8 mouse cellular contexts compared by ENCODE assay signal in the genomic region with DNA sequence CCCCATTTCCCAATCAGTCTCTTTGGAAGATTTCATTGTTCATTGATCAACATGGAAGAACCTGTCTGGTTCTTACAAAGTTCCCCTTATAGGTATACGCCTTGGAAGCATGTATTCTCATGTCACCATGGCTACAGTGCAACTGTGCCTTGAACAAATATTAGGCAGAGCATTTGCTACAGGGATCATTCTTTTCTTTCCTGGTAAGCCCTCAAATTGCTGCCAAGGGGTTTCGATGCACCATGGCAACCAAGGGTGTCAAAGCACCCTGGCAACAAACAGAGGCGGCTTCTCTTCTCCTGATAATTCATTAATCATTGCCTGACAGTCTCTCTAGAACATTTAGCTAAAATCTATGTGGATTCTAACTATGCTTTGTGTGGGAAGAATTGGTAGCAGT. TPM values are rescaled to one million over a fixed set of nuclear protein-coding genes. Genes with fewer than 3 reads are reported as not detected.
A peak's percentile ranks its signal among the peaks of the same experiment; 100 is the strongest.
DNase-seq lines count a peak whose midpoint lies in the region; ATAC-seq and TF ChIP-seq lines count a peak whose summit lies in the region.

No protein-coding gene starts in this region.

- peak; percentile 55 for DNase-seq in brain, embryonic 18.5 days (ENCODE audit: low read depth, low spot score)
- DNase-seq in embryonic facial prominence, embryonic 10.5 days (ENCODE audit: low spot score), result peak; percentile 19
- peak; percentile 65 to 80 for DNase-seq in layer of hippocampus, adult 18-20 months (ENCODE audit: low spot score in 2 of 2)
- peak; percentile 85 for DNase-seq in midbrain, postnatal 0 days (ENCODE audit: low spot score)
- DNase-seq in liver, postnatal 0 days, result no peak
- DNase-seq in urinary bladder, postnatal 36 days (ENCODE audit: low spot score in 2 of 2), result no peak
- no peak for DNase-seq in adrenal gland, postnatal 14 days

- no peak overlapping the region for H3K4me2 ChIP-seq in midbrain, postnatal 0 days (ENCODE audit: low read depth, low read length, poor library complexity, severe bottlenecking)
- H3K4me2 ChIP-seq in liver, postnatal 0 days (ENCODE audit: low read depth, low read length), result no peak overlapping the region

- 53% methylated on average over 3 of the region's 3 CpGs for WGBS in embryonic facial prominence, embryonic 10.5 days
- 8% methylated on average over 3 of the region's 3 CpGs for WGBS in midbrain, postnatal 0 days
- 47% methylated on average over 3 of the region's 3 CpGs for WGBS in liver, postnatal 0 days (ENCODE audit: insufficient replicate concordance)

- peak; percentile 82 for ATAC-seq in midbrain, postnatal 0 days (ENCODE audit: low FRiP score)
- ATAC-seq in megakaryocyte, adult 5-6 weeks (ENCODE audit: poor library complexity, severe bottlenecking), result no peak
- ATAC-seq in liver, postnatal 0 days, result no peak

- H3K4me3 ChIP-seq in embryonic facial prominence, embryonic 10.5 days, result no peak overlapping the region
- H3K4me3 ChIP-seq in midbrain, postnatal 0 days (ENCODE audit: low read depth, low read length), result no peak overlapping the region
- H3K4me3 ChIP-seq in liver, postnatal 0 days (ENCODE audit: low read depth, low read length), result no peak overlapping the region

- no peak for TF ChIP-seq EP300 in liver, postnatal 0 days (IDR thresholded peaks at IDR 0.05; ENCODE audit: low read depth)

- H3K9ac ChIP-seq in midbrain, postnatal 0 days (replicated peaks; ENCODE audit: low read length, poor library complexity, severe bottlenecking), result no peak overlapping the region
- H3K9ac ChIP-seq in liver, postnatal 0 days (replicated peaks), result no peak overlapping the region

- no peaks in the 10 kb centered on the region for H3K36me3 ChIP-seq in embryonic facial prominence, embryonic 10.5 days (replicated peaks)
- H3K36me3 ChIP-seq in midbrain, postnatal 0 days (ENCODE audit: insufficient read depth, low read length), result no peaks in the 10 kb centered on the region
- no peaks in the 10 kb centered on the region for H3K36me3 ChIP-seq in liver, postnatal 0 days (replicated peaks; ENCODE audit: insufficient read depth, low read length)

- H3K27ac ChIP-seq in embryonic facial prominence, embryonic 10.5 days (replicated peaks), result no peak overlapping the region
- H3K27ac ChIP-seq in midbrain, postnatal 0 days (ENCODE audit: low read depth, low read length), result peak overlapping the region; percentile 55
- no peak overlapping the region for H3K27ac ChIP-seq in liver, postnatal 0 days (ENCODE audit: low read depth)

- H3K27me3 ChIP-seq in embryonic facial prominence, embryonic 10.5 days (replicated peaks; ENCODE audit: low read depth, poor library complexity, severe bottlenecking), result no peaks in the 10 kb centered on the region
- no peaks in the 10 kb centered on the region for H3K27me3 ChIP-seq in midbrain, postnatal 0 days (ENCODE audit: insufficient read depth, low read length)
- H3K27me3 ChIP-seq in liver, postnatal 0 days (ENCODE audit: insufficient read depth, low read length), result no peaks in the 10 kb centered on the region

- H3K4me1 ChIP-seq in embryonic facial prominence, embryonic 10.5 days, result no peaks in the 10 kb centered on the region
- peaks cover 3% of the 10 kb centered on the region; the same call in 1 of the 2 replicates for H3K4me1 ChIP-seq in midbrain, postnatal 0 days (ENCODE audit: insufficient read depth, low read length)
- H3K4me1 ChIP-seq in liver, postnatal 0 days (ENCODE audit: insufficient read depth), result no peaks in the 10 kb centered on the region

- no peak for TF ChIP-seq CTCF in midbrain, postnatal 0 days (IDR thresholded peaks at IDR 0.05)
- TF ChIP-seq CTCF in liver, postnatal 0 days (IDR thresholded peaks at IDR 0.05; ENCODE audit: low read depth), result no peak

- H3K9me3 ChIP-seq in embryonic facial prominence, embryonic 10.5 days, result no peaks in the 10 kb centered on the region
- H3K9me3 ChIP-seq in midbrain, postnatal 0 days (ENCODE audit: low read length), result no peaks in the 10 kb centered on the region
- H3K9me3 ChIP-seq in liver, postnatal 0 days (ENCODE audit: low read length), result no peaks in the 10 kb centered on the region

RNA-seq across cellular contexts. Expression of a gene that starts 28.3 kb away (rescaled TPM):
- polyA plus RNA-seq in embryonic facial prominence, embryonic 10.5 days (2016; fragmentation: Nextera tagmentation; extraction: Ambion mirVana), result 5.3 and 5.5 TPM in 2 replicates
- 10 to 100 TPM; 22.1 to 22.2 TPM for total RNA-seq in layer of hippocampus, adult 18-20 months (2021)
- 28.9 and 31.7 TPM in 2 replicates for total RNA-seq in midbrain, postnatal 0 days (2014; rRNA removed)
- 31.0 and 33.4 TPM in 2 replicates for polyA plus RNA-seq in midbrain, postnatal 0 days (2015; fragmentation: Nextera tagmentation; extraction: Ambion mirVana)
- 546 and 596 TPM in 2 replicates for total RNA-seq in megakaryocyte, adult 5-6 weeks (2015)
- total RNA-seq in megakaryocyte, adult 5-6 weeks (2017), result 251 and 269 TPM in 2 replicates
- polyA plus RNA-seq in liver, postnatal 0 days (2015; fragmentation: Nextera tagmentation; extraction: Ambion mirVana), result 40.0 and 40.7 TPM in 2 replicates
- 61.6 and 74.6 TPM in 2 replicates for total RNA-seq in adrenal gland, postnatal 14 days (2021)

RNA-seq across cellular contexts. Expression of a gene that starts 37.8 kb away (rescaled TPM):
- polyA plus RNA-seq in embryonic facial prominence, embryonic 10.5 days (2016; fragmentation: Nextera tagmentation; extraction: Ambion mirVana), result 125 and 129 TPM in 2 replicates
- 10 to 100 TPM; 44.0 to 61.0 TPM for total RNA-seq in layer of hippocampus, adult 18-20 months (2021)
- total RNA-seq in midbrain, postnatal 0 days (2014; rRNA removed), result 717 and 1,023 TPM in 2 replicates
- polyA plus RNA-seq in midbrain, postnatal 0 days (2015; fragmentation: Nextera tagmentation; extraction: Ambion mirVana), result 2,744 and 2,827 TPM in 2 replicates
- 1.9 and 2.5 TPM in 2 replicates for total RNA-seq in megakaryocyte, adult 5-6 weeks (2015)
- 2.0 and 2.2 TPM in 2 replicates for total RNA-seq in megakaryocyte, adult 5-6 weeks (2017)
- 7.9 TPM in 2 replicates for polyA plus RNA-seq in liver, postnatal 0 days (2015; fragmentation: Nextera tagmentation; extraction: Ambion mirVana)
- total RNA-seq in adrenal gland, postnatal 14 days (2021), result 4.5 and 8.7 TPM in 2 replicates

Comparison
In these comparisons a context has a peak if more than half of its experiments do, and no peak if none do; other contexts are left out.
1. DNase-seq: peak in brain, embryonic 18.5 days (single experiment), embryonic facial prominence, embryonic 10.5 days (single experiment), layer of hippocampus, adult 18-20 months (2 of 2) and midbrain, postnatal 0 days (single experiment); none in liver, postnatal 0 days (single experiment), urinary bladder, postnatal 36 days (0 of 2) and adrenal gland, postnatal 14 days (single experiment).
2. RNA of a gene that starts 37.8 kb away (total RNA-seq): 717 to 1,023 TPM in midbrain, postnatal 0 days; 44.0 to 61.0 TPM in layer of hippocampus, adult 18-20 months, 4.5 to 8.7 TPM in adrenal gland, postnatal 14 days and 1.9 to 2.5 TPM in megakaryocyte, adult 5-6 weeks; every median in the first group is over 10 times any median in the second.